Mouse (Mus musculus): Measurements from ENCODE around the gene Megf6.
A peak's percentile ranks its signal among the peaks of the same experiment; 100 is the strongest.

Megf6 gene

GRCm38 (mm10) chr4:154160538-154161390 lies 9.8 kb upstream of the Megf6 start, which contains the start of gene Tprgl:
Gene Tprgl, minus strand, starts transcription at chr4:154160666.
- peak; percentile 97 for DNase-seq

GRCm38 (mm10) chr4:154163296-154163695 lies 7.2 kb upstream of the Megf6 start:
- no peak for DNase-seq

- DNase-seq, result no peak
These were observed 3.5 kb upstream of the Megf6 start for GRCm38 (mm10) chr4:154167053-154167452.

GRCm38 (mm10) chr4:154170021-154170420 lies 509 bp upstream of the Megf6 start:
- DNase-seq, result no peak

- DNase-seq, result no peak
These were observed 811 bp downstream of the Megf6 start for GRCm38 (mm10) chr4:154171151-154171930.

GRCm38 (mm10) chr4:154171931-154172604 lies 1.5 kb downstream of the Megf6 start:
- DNase-seq, result no peak

GRCm38 (mm10) chr4:154177257-154177656 lies 6.7 kb downstream of the Megf6 start:
- no peak for DNase-seq

- DNase-seq, result no peak
These were observed 10.5 kb downstream of the Megf6 start for GRCm38 (mm10) chr4:154181001-154181400.

- DNase-seq, result no peak
These were observed 13.0 kb downstream of the Megf6 start for GRCm38 (mm10) chr4:154183566-154183965.

GRCm38 (mm10) chr4:154185001-154185400 lies 14.5 kb downstream of the Megf6 start:
- no peak for DNase-seq

- DNase-seq, result no peak
These were observed 15.5 kb downstream of the Megf6 start for GRCm38 (mm10) chr4:154186002-154186537.

GRCm38 (mm10) chr4:154188948-154189347 lies 18.4 kb downstream of the Megf6 start:
- DNase-seq, result no peak

- DNase-seq, result no peak
These were observed 27.4 kb downstream of the Megf6 start for GRCm38 (mm10) chr4:154197961-154198360.

GRCm38 (mm10) chr4:154198377-154198961 lies 27.9 kb downstream of the Megf6 start:
- DNase-seq, result no peak

- DNase-seq, result no peak
These were observed 31.0 kb downstream of the Megf6 start for GRCm38 (mm10) chr4:154201511-154201910.

GRCm38 (mm10) chr4:154204532-154204931 lies 34.0 kb downstream of the Megf6 start:
- no peak for DNase-seq

- DNase-seq, result peak; percentile 84
These were observed 34.9 kb downstream of the Megf6 start for GRCm38 (mm10) chr4:154205392-154205791.

- peak; percentile 11 for DNase-seq
These were observed 36.7 kb downstream of the Megf6 start for GRCm38 (mm10) chr4:154207261-154207660.

GRCm38 (mm10) chr4:154209054-154209453 lies 38.5 kb downstream of the Megf6 start:
- no peak for DNase-seq

- DNase-seq, result no peak
These were observed 39.3 kb downstream of the Megf6 start for GRCm38 (mm10) chr4:154209825-154210224.

GRCm38 (mm10) chr4:154211459-154211858 lies 40.9 kb downstream of the Megf6 start:
- no peak for DNase-seq

GRCm38 (mm10) chr4:154213586-154213985 lies 43.1 kb downstream of the Megf6 start:
- DNase-seq, result no peak

GRCm38 (mm10) chr4:154214075-154214474 lies 43.5 kb downstream of the Megf6 start:
- DNase-seq, result no peak
